1 mouse cellular context compared by ENCODE assay signal in the genomic region with DNA sequence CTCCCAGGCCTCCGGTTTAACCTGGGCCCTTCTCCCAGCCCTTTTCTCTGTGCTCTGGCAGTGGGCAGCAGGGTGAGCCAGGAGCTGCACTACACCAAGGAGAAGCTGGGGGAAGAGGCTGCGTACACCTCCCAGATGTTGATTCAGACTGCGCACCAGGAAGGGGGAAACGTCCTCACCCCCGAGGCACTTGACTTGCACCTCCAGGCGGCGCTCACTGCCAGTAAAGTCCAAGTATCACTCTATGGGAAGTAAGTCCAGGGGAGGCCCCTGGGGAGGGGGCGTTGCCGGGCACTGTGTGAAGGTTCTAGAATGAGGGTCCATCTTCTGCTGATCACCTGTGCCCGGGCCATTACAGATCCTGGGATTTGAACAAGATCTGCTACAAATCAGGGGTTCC.
TF ChIP-seq lines count a peak whose summit lies in the region.

No protein-coding gene starts in this region.

TF ChIP-seq in MEL, 35 proteins besides CTCF, POLR2A, EP300 and RAD21:
- TF ChIP-seq RCOR1 (IDR thresholded peaks at IDR 0.05; ENCODE audit: low read depth, low read length) (no peak), TAL1 (IDR thresholded peaks at IDR 0.05; ENCODE audit: low read length) (no peak), SMC3 (IDR thresholded peaks at IDR 0.05; ENCODE audit: low read depth, low read length) (peak; percentile 3; the same call in 1 of the 2 replicates), ZKSCAN1 (IDR thresholded peaks at IDR 0.05; ENCODE audit: low read depth, low read length) (no peak)
